Mouse (Mus musculus): ENCODE data around the gene Lonp1.

GRCm38 (mm10) chr17:56605431-56605830, 21.3 kb downstream of the Lonp1 start:
- TF ChIP-seq POLR2A (IDR thresholded peaks at IDR 0.05; ENCODE audit: borderline replicate concordance, control insufficient read depth, low read depth, low read length), result no peak
- no peak for TF ChIP-seq CTCF (IDR thresholded peaks at IDR 0.05; ENCODE audit: control insufficient read depth, insufficient read depth, low read length)

Measured in bone marrow, adult 2 months (tissue).